Mouse (Mus musculus) cortical plate, adult 2 months (tissue): ENCODE measurements around the gene Sbk3.

Experiments used
- CTCF ChIP-seq: fragments of 200-500 bp; IDR thresholded peaks from 2 replicates; pipeline ENCODE4 v1.5.1; 2011; ENCODE audit warnings: mild to moderate bottlenecking, control low read depth, low read length; ENCODE audit not compliant: insufficient read depth; ENCODE audit errors: extremely low read depth
- POLR2A ChIP-seq: fragments of 200-500 bp; IDR thresholded peaks from 2 replicates; pipeline ENCODE4 v1.6.1; 2011; ENCODE audit warnings: mild to moderate bottlenecking, low read length, control low read depth; ENCODE audit not compliant: insufficient read depth; ENCODE audit errors: extremely low read depth

DNA sequence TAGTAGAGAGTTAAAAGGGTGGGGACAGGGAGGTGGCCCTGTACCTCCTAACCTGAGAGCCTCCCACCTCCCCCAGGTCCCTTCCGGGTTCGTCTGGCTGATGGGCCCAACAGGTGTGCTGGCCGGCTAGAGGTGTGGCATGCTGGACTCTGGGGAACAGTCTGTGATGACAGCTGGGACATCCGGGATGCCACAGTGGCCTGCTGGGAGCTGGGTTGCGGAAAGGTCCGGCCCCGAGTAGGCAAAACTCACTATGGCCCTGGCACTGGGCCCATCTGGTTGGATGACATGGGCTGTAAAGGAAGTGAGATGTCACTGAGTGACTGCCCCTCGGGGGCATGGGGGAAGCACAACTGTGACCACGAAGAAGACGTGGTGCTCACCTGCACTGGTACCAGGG lies 34.1 kb downstream of the Sbk3 start:
- TF ChIP-seq CTCF (no peak), POLR2A (no peak)
